Mouse (Mus musculus): ENCODE results near the gene Sprr2i.

DNA sequence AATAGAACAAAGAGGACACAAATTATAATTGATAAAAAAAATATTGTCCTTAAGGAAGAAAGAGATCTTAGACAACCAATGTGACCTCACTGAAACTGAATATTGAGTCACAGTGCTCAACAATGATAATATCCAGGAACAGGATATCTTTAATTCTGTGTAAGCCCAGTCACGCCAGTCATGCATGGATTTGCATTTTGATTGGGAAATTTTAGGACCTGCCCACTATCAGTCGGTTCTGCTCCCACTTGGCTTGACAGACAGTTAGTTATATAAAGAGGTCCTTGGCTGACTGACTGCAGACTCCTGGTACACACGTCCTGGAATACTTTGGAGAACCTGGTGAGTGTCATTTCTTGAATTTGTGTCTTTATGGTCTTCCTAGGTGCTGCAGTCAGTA lies 42.9 kb upstream of the Sprr2i start, which contains the start of gene Sprr2f:
- TF ChIP-seq POLR2AphosphoS2 (IDR thresholded peaks at IDR 0.05; ENCODE audit: insufficient read length, low read depth) (no peak), POLR2A (IDR thresholded peaks at IDR 0.05; ENCODE audit: insufficient read length, low read depth) (no peak), E2F4 (IDR thresholded peaks at IDR 0.05; ENCODE audit: insufficient read depth) (no peak)

Measured in myocyte (in vitro differentiated cells).